Mouse (Mus musculus): ENCODE results near the gene Gm10912. TPM values are rescaled to one million over a fixed set of nuclear protein-coding genes. Genes with fewer than 3 reads are reported as not detected.
A peak's percentile ranks its signal among the peaks of the same experiment; 100 is the strongest.
"Not testable (repeated sequence)": the region's sequence is repeated elsewhere in the genome, so short reads cannot be mapped to it uniquely, and the experiment has no call there.

Gene Gm10912
- total RNA-seq, 2 experiments from 2014 or later, result 0.25 TPM; not detected in 1

- intact Hi-C loops (cut with DNase I), result no loop called here
- no peak for DNase-seq (ENCODE audit: low spot score)
Observed at GRCm38 (mm10) chr2:104060996-104061395, 4.6 kb upstream of the Gm10912 start.

- DNase-seq (ENCODE audit: low spot score), result no peak
- intact Hi-C loops (cut with DNase I), result no loop called here
Observed at GRCm38 (mm10) chr2:104062665-104063064, 3.0 kb upstream of the Gm10912 start.

- intact Hi-C loops (cut with DNase I), result no loop called here
- DNase-seq (ENCODE audit: low spot score), result no peak
Observed at GRCm38 (mm10) chr2:104064152-104064551, 1.5 kb upstream of the Gm10912 start.

GRCm38 (mm10) chr2:104068450-104068849 is 2.8 kb downstream of the Gm10912 start, which contains the start of gene Gm10799:
Gm10799 (minus strand) TSS chr2:104068550.
- DNase-seq (ENCODE audit: low spot score); intact Hi-C loops (cut with DNase I): not testable (repeated sequence)

GRCm38 (mm10) chr2:104069704-104070185 is 4.1 kb downstream of the Gm10912 start, which contains the start of gene Cd59b:
Cd59b (plus strand) TSS chr2:104069849.
- DNase-seq (ENCODE audit: low spot score), result peak; percentile 13
- intact Hi-C loops (cut with DNase I), result loop anchor here (1.0 kb wide), 1 partner anchor 27 kb away; no protein-coding TSS in a partner anchor

GRCm38 (mm10) chr2:104078285-104078684 is 12.7 kb downstream of the Gm10912 start:
- DNase-seq (ENCODE audit: low spot score); intact Hi-C loops (cut with DNase I): not testable (repeated sequence)

GRCm38 (mm10) chr2:104081436-104082050 is 15.9 kb downstream of the Gm10912 start:
- DNase-seq (ENCODE audit: low spot score); intact Hi-C loops (cut with DNase I): not testable (repeated sequence)

- intact Hi-C loops (cut with DNase I), result no loop called here
- no peak for DNase-seq (ENCODE audit: low spot score)
Observed at GRCm38 (mm10) chr2:104082474-104082873, 16.8 kb downstream of the Gm10912 start.

- intact Hi-C loops (cut with DNase I); DNase-seq (ENCODE audit: low spot score): not testable (repeated sequence)
Observed at GRCm38 (mm10) chr2:104084027-104084426, 18.4 kb downstream of the Gm10912 start.

GRCm38 (mm10) chr2:104087562-104087961 is 21.9 kb downstream of the Gm10912 start:
- intact Hi-C loops (cut with DNase I); DNase-seq (ENCODE audit: low spot score): not testable (repeated sequence)

GRCm38 (mm10) chr2:104093305-104093704 is 27.7 kb downstream of the Gm10912 start:
- intact Hi-C loops (cut with DNase I), result loop anchor here (10.0 kb wide), 1 partner anchor 59 kb away; no protein-coding TSS in a partner anchor

GRCm38 (mm10) chr2:104095741-104096213 is 30.2 kb downstream of the Gm10912 start, which contains the start of gene Cd59a:
Cd59a (plus strand) TSS chr2:104095801.
- peak; percentile 77 for DNase-seq (ENCODE audit: low spot score)
- intact Hi-C loops (cut with DNase I), result loop anchor here (1.0 to 10.0 kb wide), 4 partner anchors 23 to 61 kb away; partner anchors contain the start of gene A930018P22Rik

More at GRCm38 (mm10) chr2:104093305-104093704, 27.7 kb downstream of the Gm10912 start:
- no peak for DNase-seq (ENCODE audit: low spot score)

- DNase-seq (ENCODE audit: low spot score), result no peak
Observed at GRCm38 (mm10) chr2:104096256-104096655, 30.6 kb downstream of the Gm10912 start.

GRCm38 (mm10) chr2:104096796-104097195 is 31.2 kb downstream of the Gm10912 start:
- DNase-seq (ENCODE audit: low spot score), result not testable (repeated sequence)
- intact Hi-C loops (cut with DNase I), result loop anchor here (1.0 to 10.0 kb wide), 3 partner anchors 26 to 62 kb away; partner anchors contain the start of gene A930018P22Rik

More at GRCm38 (mm10) chr2:104096256-104096655, 30.6 kb downstream of the Gm10912 start:
- intact Hi-C loops (cut with DNase I), result loop anchor here (1.0 to 10.0 kb wide), 3 partner anchors 26 to 61 kb away; partner anchors contain the start of gene A930018P22Rik

- not testable (repeated sequence) for DNase-seq (ENCODE audit: low spot score)
- intact Hi-C loops (cut with DNase I), result loop anchor here (2.0 to 10.0 kb wide), 2 partner anchors 25 to 63 kb away; partner anchors contain the start of gene A930018P22Rik
Observed at GRCm38 (mm10) chr2:104097396-104097795, 31.8 kb downstream of the Gm10912 start.

GRCm38 (mm10) chr2:104098529-104099230 is 33.1 kb downstream of the Gm10912 start:
- intact Hi-C loops (cut with DNase I), result loop anchor here (10.0 kb wide), 1 partner anchor 64 kb away; no protein-coding TSS in a partner anchor
- DNase-seq (ENCODE audit: low spot score), result no peak

- intact Hi-C loops (cut with DNase I), result loop anchor here (10.0 kb wide), 1 partner anchor 64 kb away; no protein-coding TSS in a partner anchor
- no peak for DNase-seq (ENCODE audit: low spot score)
Observed at GRCm38 (mm10) chr2:104099231-104099585, 33.6 kb downstream of the Gm10912 start.

GRCm38 (mm10) chr2:104099946-104100345 is 34.3 kb downstream of the Gm10912 start:
- intact Hi-C loops (cut with DNase I), result loop anchor here (10.0 kb wide), 1 partner anchor 65 kb away; no protein-coding TSS in a partner anchor
- no peak for DNase-seq (ENCODE audit: low spot score)

- intact Hi-C loops (cut with DNase I), result no loop called here
- DNase-seq (ENCODE audit: low spot score), result no peak
Observed at GRCm38 (mm10) chr2:104104800-104105199, 39.2 kb downstream of the Gm10912 start.

GRCm38 (mm10) chr2:104109021-104109420 is 43.4 kb downstream of the Gm10912 start:
- intact Hi-C loops (cut with DNase I); DNase-seq (ENCODE audit: low spot score): not testable (repeated sequence)
